Mouse (Mus musculus): ENCODE results near the gene Hsd17b7. TPM values are rescaled to one million over a fixed set of nuclear protein-coding genes. Genes with fewer than 3 reads are reported as not detected.

The Hsd17b7 gene
- polyA plus RNA-seq, 1 experiment = 3.3 TPM

DNA sequence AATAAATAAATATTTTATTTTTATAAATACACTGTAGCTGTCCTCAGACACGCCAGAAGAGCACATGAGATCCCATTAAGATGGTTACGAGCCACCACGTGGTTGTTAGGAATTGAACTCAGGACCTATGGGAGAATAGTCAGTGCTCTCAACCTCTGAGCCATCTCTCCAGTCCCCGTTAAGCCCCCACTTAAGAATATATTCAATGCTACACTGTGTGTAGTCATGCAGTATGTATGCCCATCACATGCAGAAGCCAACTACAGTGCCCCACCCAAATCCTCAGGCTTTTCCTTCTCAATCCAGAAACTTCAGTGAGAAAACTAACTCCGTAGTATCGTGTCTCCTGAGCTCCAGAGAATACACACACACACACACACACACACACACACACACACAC is 59.4 kb downstream of the Hsd17b7 start:
- H3K27ac ChIP-seq (ENCODE audit: control insufficient read depth, insufficient read depth, low read depth, low read length) = no peak overlapping the region
- TF ChIP-seq CTCF (IDR thresholded peaks at IDR 0.05; ENCODE audit: control insufficient read depth, insufficient read depth, insufficient replicate concordance, low read depth, low read length) (no peak), POLR2A (IDR thresholded peaks at IDR 0.05; ENCODE audit: control insufficient read depth, low read depth, low read length) (no peak)

DNA sequence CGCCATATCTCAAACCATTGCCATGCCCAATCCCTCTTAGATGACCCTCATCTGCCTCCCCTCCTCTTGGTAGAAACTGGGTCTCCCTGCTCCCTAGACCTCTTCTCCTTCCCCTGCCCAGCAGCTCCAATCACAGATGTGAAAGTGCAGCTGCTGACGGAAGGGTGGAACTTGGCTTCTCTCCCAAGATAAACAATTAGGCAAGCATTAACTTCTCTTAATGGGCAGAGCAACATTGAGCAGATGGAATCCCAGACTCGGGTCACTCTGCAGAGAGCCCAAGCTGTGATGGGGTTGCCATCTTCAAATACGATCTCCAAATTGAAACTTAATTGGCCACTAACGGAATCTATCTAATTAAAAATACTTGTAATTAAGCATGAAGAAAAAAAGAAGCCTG is 59.9 kb downstream of the Hsd17b7 start:
- TF ChIP-seq CTCF (IDR thresholded peaks at IDR 0.05; ENCODE audit: control insufficient read depth, insufficient read depth, insufficient replicate concordance, low read depth, low read length) = no peak
- no peak for TF ChIP-seq POLR2A (IDR thresholded peaks at IDR 0.05; ENCODE audit: control insufficient read depth, low read depth, low read length)
- no peaks in the 10 kb centered on the region for H3K27me3 ChIP-seq (ENCODE audit: control insufficient read depth, insufficient read depth, low read length)
- H3K27ac ChIP-seq (ENCODE audit: control insufficient read depth, insufficient read depth, low read depth, low read length) = no peak overlapping the region
- no peaks in the 10 kb centered on the region for H3K4me1 ChIP-seq (ENCODE audit: control insufficient read depth, insufficient read depth, low read length)
- no peak overlapping the region for H3K4me3 ChIP-seq (ENCODE audit: control insufficient read depth, low read depth, low read length)
- no peaks in the 10 kb centered on the region for H3K36me3 ChIP-seq (ENCODE audit: control insufficient read depth, insufficient read depth, low read length)

More for the DNA sequence above, 59.4 kb downstream of the Hsd17b7 start:
- Histone ChIP-seq H3K36me3 (ENCODE audit: control insufficient read depth, insufficient read depth, low read length) (no peaks in the 10 kb centered on the region), H3K27me3 (ENCODE audit: control insufficient read depth, insufficient read depth, low read length) (no peaks in the 10 kb centered on the region), H3K4me3 (ENCODE audit: control insufficient read depth, low read depth, low read length) (no peak overlapping the region), H3K4me1 (ENCODE audit: control insufficient read depth, insufficient read depth, low read length) (no peaks in the 10 kb centered on the region)

DNA sequence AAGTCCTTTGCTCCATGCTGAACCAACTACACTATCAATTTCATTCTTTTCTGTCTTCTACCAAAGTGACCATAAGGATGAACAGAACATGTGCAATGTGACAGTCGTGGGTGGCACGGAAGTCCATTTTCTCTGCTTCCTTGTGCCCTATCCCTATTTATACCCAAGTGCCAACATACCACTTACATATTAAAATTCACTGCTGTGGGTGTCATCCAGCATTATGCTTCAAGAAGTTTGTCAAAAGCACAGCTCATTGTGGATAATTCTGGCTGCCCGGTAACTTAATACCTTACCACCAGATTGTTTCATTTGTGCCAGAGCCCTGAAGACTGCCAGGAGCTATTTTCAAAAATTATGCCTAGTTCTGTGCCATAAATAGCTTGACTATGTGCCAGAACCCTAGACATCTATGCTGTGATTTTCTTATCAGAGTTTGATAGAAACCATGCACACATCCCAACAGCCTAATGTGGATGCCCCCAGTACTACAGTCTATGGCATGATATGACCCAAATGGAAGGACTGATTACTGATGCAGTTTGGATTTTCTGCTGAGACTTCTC is 68.2 kb downstream of the Hsd17b7 start:
- Histone ChIP-seq H3K27ac (ENCODE audit: control insufficient read depth, insufficient read depth, low read depth, low read length) (no peak overlapping the region), H3K4me3 (ENCODE audit: control insufficient read depth, low read depth, low read length) (no peak overlapping the region), H3K36me3 (ENCODE audit: control insufficient read depth, insufficient read depth, low read length) (no peaks in the 10 kb centered on the region), H3K4me1 (ENCODE audit: control insufficient read depth, insufficient read depth, low read length) (no peaks in the 10 kb centered on the region), H3K27me3 (ENCODE audit: control insufficient read depth, insufficient read depth, low read length) (no peaks in the 10 kb centered on the region)
- TF ChIP-seq POLR2A (IDR thresholded peaks at IDR 0.05; ENCODE audit: control insufficient read depth, low read depth, low read length) (no peak), CTCF (IDR thresholded peaks at IDR 0.05; ENCODE audit: control insufficient read depth, insufficient read depth, insufficient replicate concordance, low read depth, low read length) (no peak)

Other genes with a start within 250 kb of the Hsd17b7 start
- 0.49 and 0.53 TPM in 2 replicates for gene Rgs4, start 221.6 kb downstream of the Hsd17b7 start, polyA plus RNA-seq (2012; rRNA removed)
- gene Ccdc190, start 40.6 kb downstream of the Hsd17b7 start, polyA plus RNA-seq (2012; rRNA removed) = 0.36 and 0.48 TPM in 2 replicates
- 1.8 TPM in 2 replicates for gene Ddr2, start 141.5 kb upstream of the Hsd17b7 start, polyA plus RNA-seq (2012; rRNA removed)
- gene Uap1, start 205.7 kb upstream of the Hsd17b7 start, polyA plus RNA-seq (2012; rRNA removed) = 9.5 and 9.6 TPM in 2 replicates
- 3.3 and 4.5 TPM in 2 replicates for gene Uhmk1, start 246.2 kb upstream of the Hsd17b7 start, polyA plus RNA-seq (2012; rRNA removed)

All from testis, adult 2 months (tissue).